Mouse (Mus musculus): ENCODE data around the gene Pip5k1b.
A peak's percentile ranks its signal among the peaks of the same experiment; 100 is the strongest.

Pip5k1b gene

GRCm38 (mm10) chr19:24359270-24359669 is 196.4 kb downstream of the Pip5k1b start:
- no peak overlapping the region for H3K4me3 ChIP-seq (replicated peaks; ENCODE audit: low read length)
- no peaks in the 10 kb centered on the region for H3K27me3 ChIP-seq (ENCODE audit: insufficient read depth, low read length)
- H3K9me3 ChIP-seq (ENCODE audit: low read length) = no peaks in the 10 kb centered on the region
- TF ChIP-seq NANOG (IDR thresholded peaks at IDR 0.05; ENCODE audit: borderline replicate concordance, low read length) = no peak
- TF ChIP-seq CTCF (conservative IDR thresholded peaks at IDR 0.05; ENCODE audit: low read length) = no peak
- no peak for TF ChIP-seq POU5F1 (IDR thresholded peaks at IDR 0.05; ENCODE audit: borderline replicate concordance, low read length)
- peaks cover 9% of the 10 kb centered on the region; the same call in 1 of the 2 replicates for H3K4me1 ChIP-seq (replicated peaks; ENCODE audit: low read depth, low read length)
- H3K36me3 ChIP-seq (ENCODE audit: insufficient read depth, low read length) = no peaks in the 10 kb centered on the region

GRCm38 (mm10) chr19:24352298-24352959 is 203.2 kb downstream of the Pip5k1b start:
- no peak overlapping the region for H3K4me3 ChIP-seq (replicated peaks; ENCODE audit: low read length)
- no peaks in the 10 kb centered on the region for H3K27me3 ChIP-seq (ENCODE audit: insufficient read depth, low read length)

GRCm38 (mm10) chr19:24344501-24344900 is 211.2 kb downstream of the Pip5k1b start:
- Histone ChIP-seq H3K4me3 (replicated peaks; ENCODE audit: low read length) (no peak overlapping the region), H3K36me3 (ENCODE audit: insufficient read depth, low read length) (no peaks in the 10 kb centered on the region), H3K27me3 (ENCODE audit: insufficient read depth, low read length) (no peaks in the 10 kb centered on the region), H3K4me1 (replicated peaks; ENCODE audit: low read depth, low read length) (no peaks in the 10 kb centered on the region), H3K9me3 (ENCODE audit: low read length) (no peaks in the 10 kb centered on the region)
- TF ChIP-seq POU5F1 (IDR thresholded peaks at IDR 0.05; ENCODE audit: borderline replicate concordance, low read length) (no peak), CTCF (conservative IDR thresholded peaks at IDR 0.05; ENCODE audit: low read length) (no peak), NANOG (IDR thresholded peaks at IDR 0.05; ENCODE audit: borderline replicate concordance, low read length) (no peak)

More at GRCm38 (mm10) chr19:24352298-24352959, 203.2 kb downstream of the Pip5k1b start:
- Histone ChIP-seq H3K9me3 (ENCODE audit: low read length) (no peaks in the 10 kb centered on the region), H3K36me3 (ENCODE audit: insufficient read depth, low read length) (no peaks in the 10 kb centered on the region), H3K4me1 (replicated peaks; ENCODE audit: low read depth, low read length) (no peaks in the 10 kb centered on the region)
- TF ChIP-seq POU5F1 (IDR thresholded peaks at IDR 0.05; ENCODE audit: borderline replicate concordance, low read length) (no peak), CTCF (conservative IDR thresholded peaks at IDR 0.05; ENCODE audit: low read length) (peak; percentile 83)

GRCm38 (mm10) chr19:24342786-24343185 is 212.9 kb downstream of the Pip5k1b start:
- Histone ChIP-seq H3K27me3 (ENCODE audit: insufficient read depth, low read length) (no peaks in the 10 kb centered on the region), H3K4me1 (replicated peaks; ENCODE audit: low read depth, low read length) (no peaks in the 10 kb centered on the region), H3K36me3 (ENCODE audit: insufficient read depth, low read length) (no peaks in the 10 kb centered on the region), H3K9me3 (ENCODE audit: low read length) (no peaks in the 10 kb centered on the region), H3K4me3 (replicated peaks; ENCODE audit: low read length) (no peak overlapping the region)
- TF ChIP-seq CTCF (conservative IDR thresholded peaks at IDR 0.05; ENCODE audit: low read length) (no peak), NANOG (IDR thresholded peaks at IDR 0.05; ENCODE audit: borderline replicate concordance, low read length) (no peak), POU5F1 (IDR thresholded peaks at IDR 0.05; ENCODE audit: borderline replicate concordance, low read length) (no peak)

GRCm38 (mm10) chr19:24336370-24337076 is 219.1 kb downstream of the Pip5k1b start:
- Histone ChIP-seq H3K36me3 (ENCODE audit: insufficient read depth, low read length) (no peaks in the 10 kb centered on the region), H3K4me3 (replicated peaks; ENCODE audit: low read length) (no peak overlapping the region), H3K9me3 (ENCODE audit: low read length) (no peaks in the 10 kb centered on the region), H3K27me3 (ENCODE audit: insufficient read depth, low read length) (no peaks in the 10 kb centered on the region), H3K4me1 (replicated peaks; ENCODE audit: low read depth, low read length) (no peaks in the 10 kb centered on the region)
- TF ChIP-seq POU5F1 (IDR thresholded peaks at IDR 0.05; ENCODE audit: borderline replicate concordance, low read length) = no peak
- TF ChIP-seq NANOG (IDR thresholded peaks at IDR 0.05; ENCODE audit: borderline replicate concordance, low read length) = no peak
- no peak for TF ChIP-seq CTCF (conservative IDR thresholded peaks at IDR 0.05; ENCODE audit: low read length)

- no peaks in the 10 kb centered on the region for H3K27me3 ChIP-seq (ENCODE audit: insufficient read depth, low read length)
- no peak overlapping the region for H3K4me3 ChIP-seq (replicated peaks; ENCODE audit: low read length)
- TF ChIP-seq POU5F1 (IDR thresholded peaks at IDR 0.05; ENCODE audit: borderline replicate concordance, low read length) (no peak), CTCF (conservative IDR thresholded peaks at IDR 0.05; ENCODE audit: low read length) (no peak), NANOG (IDR thresholded peaks at IDR 0.05; ENCODE audit: borderline replicate concordance, low read length) (no peak)
- H3K4me1 ChIP-seq (replicated peaks; ENCODE audit: low read depth, low read length) = no peaks in the 10 kb centered on the region
- H3K36me3 ChIP-seq (ENCODE audit: insufficient read depth, low read length) = no peaks in the 10 kb centered on the region
- H3K9me3 ChIP-seq (ENCODE audit: low read length) = no peaks in the 10 kb centered on the region
These were observed 219.9 kb downstream of the Pip5k1b start for GRCm38 (mm10) chr19:24335611-24336343.

GRCm38 (mm10) chr19:24332956-24333355 is 222.7 kb downstream of the Pip5k1b start:
- Histone ChIP-seq H3K9me3 (ENCODE audit: low read length) (no peaks in the 10 kb centered on the region), H3K27me3 (ENCODE audit: insufficient read depth, low read length) (no peaks in the 10 kb centered on the region), H3K4me1 (replicated peaks; ENCODE audit: low read depth, low read length) (no peaks in the 10 kb centered on the region), H3K4me3 (replicated peaks; ENCODE audit: low read length) (no peak overlapping the region), H3K36me3 (ENCODE audit: insufficient read depth, low read length) (no peaks in the 10 kb centered on the region)
- no peak for TF ChIP-seq NANOG (IDR thresholded peaks at IDR 0.05; ENCODE audit: borderline replicate concordance, low read length)
- TF ChIP-seq CTCF (conservative IDR thresholded peaks at IDR 0.05; ENCODE audit: low read length) = no peak
- no peak for TF ChIP-seq POU5F1 (IDR thresholded peaks at IDR 0.05; ENCODE audit: borderline replicate concordance, low read length)

- Histone ChIP-seq H3K4me1 (replicated peaks; ENCODE audit: low read depth, low read length) (no peaks in the 10 kb centered on the region), H3K27me3 (ENCODE audit: insufficient read depth, low read length) (no peaks in the 10 kb centered on the region), H3K4me3 (replicated peaks; ENCODE audit: low read length) (no peak overlapping the region), H3K9me3 (ENCODE audit: low read length) (no peaks in the 10 kb centered on the region), H3K36me3 (ENCODE audit: insufficient read depth, low read length) (no peaks in the 10 kb centered on the region)
- TF ChIP-seq CTCF (conservative IDR thresholded peaks at IDR 0.05; ENCODE audit: low read length) (no peak), NANOG (IDR thresholded peaks at IDR 0.05; ENCODE audit: borderline replicate concordance, low read length) (no peak), POU5F1 (IDR thresholded peaks at IDR 0.05; ENCODE audit: borderline replicate concordance, low read length) (no peak)
These were observed 224.4 kb downstream of the Pip5k1b start for GRCm38 (mm10) chr19:24331274-24331673.

Measured in E14TG2a.4 (cell line).